Mouse (Mus musculus): ENCODE measurements around the gene Rac1. TPM values are rescaled to one million over a fixed set of nuclear protein-coding genes. Genes with fewer than 3 reads are reported as not detected.

Gene Rac1
- total RNA-seq (2023), result 100 to 1,000 TPM; 383 to 393 TPM

GRCm38 (mm10) chr5:143527486-143528307, at the start of gene Rac1:
TSS of gene Rac1 (minus strand) at chr5:143528036.

GRCm38 (mm10) chr5:143464100-143464756, 63.6 kb downstream of the Rac1 start, which contains the start of gene Daglb:
TSS of gene Daglb (plus strand) at chr5:143464584.

Other genes with a start within 250 kb of the Rac1 start
- under 1 TPM in 1 of 2 experiments, not detected in 1; 0.22 TPM for gene Zfp853, start 234.4 kb downstream of the Rac1 start, total RNA-seq (2023)
- 10 to 100 TPM; 16.8 to 21.0 TPM for gene E130309D02Rik, start 212.7 kb downstream of the Rac1 start, total RNA-seq (2023)
- 10 to 100 TPM; 37.5 to 39.4 TPM for gene Zdhhc4, start 198.8 kb downstream of the Rac1 start, total RNA-seq (2023)
- not detected for gene Grid2ip, start 170.7 kb downstream of the Rac1 start, total RNA-seq (2023)
- 10 to 100 TPM; 47.7 to 48.6 TPM for gene Kdelr2, start 124.2 kb downstream of the Rac1 start, total RNA-seq (2023)
- gene Daglb, start 63.5 kb downstream of the Rac1 start, total RNA-seq (2023), result 10 to 100 TPM; 26.3 to 26.5 TPM
- gene Cyth3, start 94.4 kb upstream of the Rac1 start, total RNA-seq (2023), result 10 to 100 TPM; 15.4 to 16.4 TPM
- 10 to 100 TPM; 11.5 to 15.5 TPM for gene Usp42, start 204.2 kb upstream of the Rac1 start, total RNA-seq (2023)